Mouse (Mus musculus): ENCODE measurements around the gene Klhl2. TPM values are rescaled to one million over a fixed set of nuclear protein-coding genes. Genes with fewer than 3 reads are reported as not detected.

Klhl2 gene
- polyA plus RNA-seq, 1 experiment from 2014 or later, result 32.2 TPM

DNA sequence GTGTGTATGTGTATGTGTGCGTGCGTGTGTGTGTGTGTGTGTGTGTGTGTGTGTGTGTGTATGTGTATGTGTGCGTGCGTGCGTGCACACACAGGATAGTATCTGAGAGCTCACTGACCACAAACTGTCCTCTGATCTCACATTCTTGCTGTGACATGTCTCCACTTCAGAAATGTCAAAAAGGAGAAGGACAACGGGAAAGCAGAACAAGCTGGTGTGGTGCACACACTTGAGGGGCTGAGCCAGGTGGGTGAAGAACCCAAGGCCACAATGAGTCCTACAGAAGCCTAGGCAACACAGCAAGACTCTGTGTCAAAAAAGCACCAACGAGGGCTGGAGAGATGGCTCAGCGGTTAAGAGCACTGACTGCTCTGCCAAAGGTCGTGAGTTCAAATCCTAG, 81.2 kb downstream of the Klhl2 start:
- Histone ChIP-seq H3K36me3 (ENCODE audit: control insufficient read depth, insufficient read depth, low read length) (no peaks in the 10 kb centered on the region), H3K4me1 (ENCODE audit: control insufficient read depth, insufficient read depth, low read length) (no peaks in the 10 kb centered on the region), H3K9me3 (ENCODE audit: control insufficient read depth, low read length) (no peaks in the 10 kb centered on the region), H3K9ac (replicated peaks; ENCODE audit: low read depth, low read length) (no peak overlapping the region), H3K27ac (ENCODE audit: low read depth, low read length) (no peak overlapping the region), H3K4me3 (ENCODE audit: low read depth, low read length) (no peak overlapping the region), H3K27me3 (ENCODE audit: control insufficient read depth, insufficient read depth, low read length) (no peaks in the 10 kb centered on the region), H3K4me2 (ENCODE audit: low read depth, low read length) (no peak overlapping the region)
- ATAC-seq (ENCODE audit: low read depth), result no peak
- 93% methylated on average over 7 of the region's 9 CpGs for WGBS

DNA sequence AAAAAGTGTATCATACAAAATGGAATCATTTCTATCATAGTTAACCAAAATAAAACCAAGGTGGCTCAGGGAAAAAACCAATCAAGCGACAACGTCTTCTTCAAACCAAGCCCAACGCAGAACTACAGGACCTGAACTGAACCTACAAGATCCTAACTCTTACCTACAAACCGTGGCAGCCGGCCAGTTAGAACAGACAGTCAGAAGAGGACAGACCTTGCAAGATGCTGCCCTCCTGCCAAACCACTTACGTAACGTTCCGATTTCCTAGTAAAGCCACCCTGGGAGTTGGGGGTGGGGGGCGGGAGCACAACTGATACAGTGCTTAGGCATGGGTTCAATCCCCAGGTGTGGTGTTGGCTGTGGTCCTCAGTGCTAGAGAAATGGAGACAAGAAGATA, 82.8 kb downstream of the Klhl2 start:
- Histone ChIP-seq H3K9me3 (ENCODE audit: control insufficient read depth, low read length) (no peaks in the 10 kb centered on the region), H3K27ac (ENCODE audit: low read depth, low read length) (no peak overlapping the region), H3K27me3 (ENCODE audit: control insufficient read depth, insufficient read depth, low read length) (no peaks in the 10 kb centered on the region), H3K4me1 (ENCODE audit: control insufficient read depth, insufficient read depth, low read length) (no peaks in the 10 kb centered on the region), H3K9ac (replicated peaks; ENCODE audit: low read depth, low read length) (no peak overlapping the region), H3K4me3 (ENCODE audit: low read depth, low read length) (no peak overlapping the region), H3K36me3 (ENCODE audit: control insufficient read depth, insufficient read depth, low read length) (no peaks in the 10 kb centered on the region), H3K4me2 (ENCODE audit: low read depth, low read length) (no peak overlapping the region)
- WGBS, result 91% methylated on average over 9 of the region's 9 CpGs
- ATAC-seq (ENCODE audit: low read depth), result no peak

DNA sequence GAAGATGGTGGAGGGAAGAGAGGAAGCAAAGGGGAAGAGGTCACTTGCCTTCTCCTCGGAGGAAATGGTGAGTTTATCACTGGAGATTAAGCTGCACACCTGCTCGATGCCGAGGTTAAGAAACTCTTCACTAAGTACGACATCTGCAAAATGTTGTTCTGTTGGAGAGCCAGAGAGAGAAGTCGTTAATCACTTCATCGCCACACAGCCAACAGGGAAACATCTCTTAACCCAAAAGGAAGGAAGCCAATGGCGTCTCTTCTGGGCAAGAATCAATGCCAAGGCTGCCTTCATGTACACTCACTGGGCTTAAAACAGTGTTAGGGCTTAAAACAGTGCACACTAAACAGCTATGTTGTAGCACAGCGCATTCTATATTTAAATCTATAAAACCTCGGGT, 85.7 kb downstream of the Klhl2 start:
- Histone ChIP-seq H3K4me3 (ENCODE audit: low read depth, low read length) (no peak overlapping the region), H3K4me1 (ENCODE audit: control insufficient read depth, insufficient read depth, low read length) (no peaks in the 10 kb centered on the region), H3K4me2 (ENCODE audit: low read depth, low read length) (no peak overlapping the region), H3K27ac (ENCODE audit: low read depth, low read length) (no peak overlapping the region), H3K9me3 (ENCODE audit: control insufficient read depth, low read length) (no peaks in the 10 kb centered on the region), H3K27me3 (ENCODE audit: control insufficient read depth, insufficient read depth, low read length) (no peaks in the 10 kb centered on the region), H3K36me3 (ENCODE audit: control insufficient read depth, insufficient read depth, low read length) (no peaks in the 10 kb centered on the region), H3K9ac (replicated peaks; ENCODE audit: low read depth, low read length) (no peak overlapping the region)
- WGBS, result 85% methylated on average over 9 of the region's 9 CpGs
- ATAC-seq (ENCODE audit: low read depth), result no peak

- no peak for ATAC-seq (ENCODE audit: low read depth)
- Histone ChIP-seq H3K27me3 (ENCODE audit: control insufficient read depth, insufficient read depth, low read length) (no peaks in the 10 kb centered on the region), H3K36me3 (ENCODE audit: control insufficient read depth, insufficient read depth, low read length) (no peaks in the 10 kb centered on the region; the same call in 1 of the 2 replicates), H3K4me3 (ENCODE audit: low read depth, low read length) (no peak overlapping the region), H3K27ac (ENCODE audit: low read depth, low read length) (no peak overlapping the region), H3K9ac (replicated peaks; ENCODE audit: low read depth, low read length) (no peak overlapping the region), H3K9me3 (ENCODE audit: control insufficient read depth, low read length) (no peaks in the 10 kb centered on the region), H3K4me2 (ENCODE audit: low read depth, low read length) (no peak overlapping the region), H3K4me1 (ENCODE audit: control insufficient read depth, insufficient read depth, low read length) (no peaks in the 10 kb centered on the region)
- WGBS, result 89% methylated on average over 1 of the region's 1 CpGs
Measured at GRCm38 (mm10) chr8:64762751-64763150, 87.1 kb downstream of the Klhl2 start.

GRCm38 (mm10) chr8:64761430-64761829, 88.4 kb downstream of the Klhl2 start:
- Histone ChIP-seq H3K27me3 (ENCODE audit: control insufficient read depth, insufficient read depth, low read length) (no peaks in the 10 kb centered on the region), H3K4me1 (ENCODE audit: control insufficient read depth, insufficient read depth, low read length) (no peaks in the 10 kb centered on the region), H3K9me3 (ENCODE audit: control insufficient read depth, low read length) (no peaks in the 10 kb centered on the region), H3K4me2 (ENCODE audit: low read depth, low read length) (no peak overlapping the region), H3K27ac (ENCODE audit: low read depth, low read length) (no peak overlapping the region), H3K36me3 (ENCODE audit: control insufficient read depth, insufficient read depth, low read length) (no peaks in the 10 kb centered on the region; the same call in 1 of the 2 replicates), H3K9ac (replicated peaks; ENCODE audit: low read depth, low read length) (no peak overlapping the region), H3K4me3 (ENCODE audit: low read depth, low read length) (no peak overlapping the region)
- 61% methylated on average over 8 of the region's 8 CpGs for WGBS
- peak; percentile 44; the same call in 1 of the 2 replicates for ATAC-seq (ENCODE audit: low read depth)

DNA sequence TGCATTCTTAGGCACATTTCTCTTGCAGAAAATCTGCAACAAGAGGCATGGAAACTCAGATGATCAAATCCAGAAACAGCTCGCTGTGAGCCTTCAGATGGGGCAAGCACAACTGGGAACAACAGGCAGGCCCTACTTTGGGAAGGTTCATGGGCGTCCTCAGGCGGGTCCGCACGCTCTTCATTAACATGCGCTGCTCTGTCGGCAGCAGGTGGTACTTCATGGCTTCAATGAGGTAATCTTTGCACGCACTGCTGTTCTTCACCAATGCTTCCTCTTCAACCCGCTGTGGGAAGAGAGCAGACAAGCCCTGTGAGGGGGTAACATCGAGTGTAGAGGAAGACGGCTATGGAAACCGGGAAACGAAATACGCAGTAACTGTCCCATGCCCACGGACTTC, 91.9 kb downstream of the Klhl2 start:
- Histone ChIP-seq H3K27ac (ENCODE audit: low read depth, low read length) (no peak overlapping the region), H3K4me2 (ENCODE audit: low read depth, low read length) (no peak overlapping the region), H3K36me3 (ENCODE audit: control insufficient read depth, insufficient read depth, low read length) (no peaks in the 10 kb centered on the region; the same call in 1 of the 2 replicates), H3K4me3 (ENCODE audit: low read depth, low read length) (no peak overlapping the region), H3K9me3 (ENCODE audit: control insufficient read depth, low read length) (no peaks in the 10 kb centered on the region), H3K4me1 (ENCODE audit: control insufficient read depth, insufficient read depth, low read length) (no peaks in the 10 kb centered on the region), H3K9ac (replicated peaks; ENCODE audit: low read depth, low read length) (no peak overlapping the region), H3K27me3 (ENCODE audit: control insufficient read depth, insufficient read depth, low read length) (no peaks in the 10 kb centered on the region)
- WGBS, result 89% methylated on average over 15 of the region's 15 CpGs
- ATAC-seq (ENCODE audit: low read depth), result no peak

DNA sequence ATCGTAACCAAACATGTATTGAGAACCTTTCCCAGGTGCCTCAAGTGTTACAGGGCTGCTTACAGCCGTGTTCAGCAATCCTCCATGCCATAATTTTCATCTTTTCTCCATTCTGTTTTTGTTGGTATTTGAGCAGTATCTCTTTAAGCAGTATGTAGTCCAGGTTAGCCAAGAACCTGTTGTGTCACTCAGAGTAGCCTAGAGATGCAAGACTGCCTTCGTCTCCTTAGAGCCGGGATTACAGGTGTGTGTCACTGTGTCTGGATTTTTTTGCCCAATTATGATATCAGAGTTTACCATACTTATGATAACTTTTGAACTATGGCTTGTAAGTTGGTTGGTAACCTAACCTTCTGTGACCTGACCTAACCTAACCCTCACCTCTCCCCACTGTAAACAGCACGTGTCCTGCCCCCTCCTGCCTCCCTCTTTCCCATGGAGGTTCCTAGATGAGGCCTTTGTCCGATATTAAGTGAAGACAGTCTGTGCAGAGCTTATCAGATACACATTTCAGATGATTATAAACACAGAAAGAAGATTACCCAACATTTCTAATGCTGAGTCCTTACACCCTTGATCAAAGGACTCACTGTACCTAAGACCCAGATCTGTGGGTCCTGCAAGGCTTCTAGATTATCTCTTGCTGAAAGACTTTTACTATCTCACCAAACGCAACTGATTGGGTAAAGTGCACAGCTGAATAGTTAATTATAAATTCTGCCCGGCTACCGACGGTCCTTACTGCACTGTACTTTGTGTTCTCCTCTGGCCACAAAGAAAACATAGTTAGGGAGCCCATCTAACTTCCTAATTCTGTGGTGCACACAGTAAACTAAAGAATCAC, 103.4 kb downstream of the Klhl2 start:
- no peak for ATAC-seq (ENCODE audit: low read depth)
- Histone ChIP-seq H3K9ac (replicated peaks; ENCODE audit: low read depth, low read length) (no peak overlapping the region), H3K9me3 (ENCODE audit: control insufficient read depth, low read length) (no peaks in the 10 kb centered on the region), H3K27me3 (ENCODE audit: control insufficient read depth, insufficient read depth, low read length) (no peaks in the 10 kb centered on the region), H3K4me3 (ENCODE audit: low read depth, low read length) (no peak overlapping the region), H3K4me1 (ENCODE audit: control insufficient read depth, insufficient read depth, low read length) (no peaks in the 10 kb centered on the region), H3K4me2 (ENCODE audit: low read depth, low read length) (no peak overlapping the region), H3K27ac (ENCODE audit: low read depth, low read length) (no peak overlapping the region), H3K36me3 (ENCODE audit: control insufficient read depth, insufficient read depth, low read length) (peaks cover 7% of the 10 kb centered on the region)
- WGBS, result 93% methylated on average over 10 of the region's 10 CpGs

GRCm38 (mm10) chr8:64740547-64741211, 109.1 kb downstream of the Klhl2 start:
- ATAC-seq (ENCODE audit: low read depth), result no peak
- H3K4me2 ChIP-seq (ENCODE audit: low read depth, low read length), result no peak overlapping the region
- H3K27me3 ChIP-seq (ENCODE audit: control insufficient read depth, insufficient read depth, low read length), result no peaks in the 10 kb centered on the region
- WGBS, result 95% methylated on average over 13 of the region's 13 CpGs
- H3K4me3 ChIP-seq (ENCODE audit: low read depth, low read length), result no peak overlapping the region
- no peaks in the 10 kb centered on the region for H3K36me3 ChIP-seq (ENCODE audit: control insufficient read depth, insufficient read depth, low read length)
- no peak overlapping the region for H3K9ac ChIP-seq (replicated peaks; ENCODE audit: low read depth, low read length)
- no peak overlapping the region for H3K27ac ChIP-seq (ENCODE audit: low read depth, low read length)
- H3K9me3 ChIP-seq (ENCODE audit: control insufficient read depth, low read length), result no peaks in the 10 kb centered on the region
- H3K4me1 ChIP-seq (ENCODE audit: control insufficient read depth, insufficient read depth, low read length), result no peaks in the 10 kb centered on the region

DNA sequence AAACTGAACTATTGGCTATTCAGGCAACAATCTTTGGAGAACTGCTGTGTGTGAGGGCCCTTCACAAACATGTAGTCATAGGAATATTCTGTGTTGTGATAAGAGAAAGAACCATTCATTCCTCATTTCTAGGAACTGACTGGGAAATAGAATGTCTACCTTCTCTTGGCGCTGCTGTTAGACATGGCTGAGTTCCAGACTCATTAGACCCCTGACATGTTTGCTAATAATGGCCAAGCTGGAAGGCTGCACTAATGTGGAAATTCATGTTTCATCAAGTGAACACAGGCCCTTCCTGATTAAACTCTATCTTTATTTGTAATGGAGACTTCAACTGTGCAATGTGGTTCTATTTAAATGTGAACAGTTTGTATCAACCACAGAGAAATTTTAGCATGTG, 110.9 kb downstream of the Klhl2 start:
- no peak overlapping the region for H3K27ac ChIP-seq (ENCODE audit: low read depth, low read length)
- H3K27me3 ChIP-seq (ENCODE audit: control insufficient read depth, insufficient read depth, low read length), result no peaks in the 10 kb centered on the region
- ATAC-seq (ENCODE audit: low read depth), result no peak
- no peak overlapping the region for H3K4me2 ChIP-seq (ENCODE audit: low read depth, low read length)
- WGBS, result 73% methylated on average over 1 of the region's 1 CpGs
- H3K9me3 ChIP-seq (ENCODE audit: control insufficient read depth, low read length), result no peaks in the 10 kb centered on the region
- no peak overlapping the region for H3K4me3 ChIP-seq (ENCODE audit: low read depth, low read length)
- H3K36me3 ChIP-seq (ENCODE audit: control insufficient read depth, insufficient read depth, low read length), result no peaks in the 10 kb centered on the region
- H3K9ac ChIP-seq (replicated peaks; ENCODE audit: low read depth, low read length), result no peak overlapping the region
- H3K4me1 ChIP-seq (ENCODE audit: control insufficient read depth, insufficient read depth, low read length), result no peaks in the 10 kb centered on the region
